Mouse (Mus musculus) cerebellum, adult 11 months (tissue): ENCODE measurements around the gene Ugt1a6a.
"Not testable (repeated sequence)": the region's sequence is repeated elsewhere in the genome, so short reads cannot be mapped to it uniquely, and the experiment has no call there.

ENCODE experiments used
- DNase-seq: peaks from one replicate; pipeline ENCODE4 v3.0.0; 2022

Gene Ugt1a6a

GRCm38 (mm10) chr1:88135229-88135904, 758 bp downstream of the Ugt1a6a start:
- not testable (repeated sequence) for DNase-seq

- no peak for DNase-seq
Measured at GRCm38 (mm10) chr1:88136646-88137045, 2.0 kb downstream of the Ugt1a6a start.

GRCm38 (mm10) chr1:88137264-88137663, 2.7 kb downstream of the Ugt1a6a start:
- DNase-seq = no peak

GRCm38 (mm10) chr1:88138145-88138544, 3.5 kb downstream of the Ugt1a6a start:
- no peak for DNase-seq

- DNase-seq = not testable (repeated sequence)
Measured at GRCm38 (mm10) chr1:88140492-88140891, 5.9 kb downstream of the Ugt1a6a start.

- peak; percentile 25 for DNase-seq
Measured at GRCm38 (mm10) chr1:88143966-88144675, 9.5 kb downstream of the Ugt1a6a start.

- DNase-seq = not testable (repeated sequence)
Measured at GRCm38 (mm10) chr1:88145278-88145677, 10.7 kb downstream of the Ugt1a6a start.

- not testable (repeated sequence) for DNase-seq
Measured at GRCm38 (mm10) chr1:88150133-88150532, 15.5 kb downstream of the Ugt1a6a start.

- DNase-seq = no peak
Measured at GRCm38 (mm10) chr1:88158430-88158829, 23.8 kb downstream of the Ugt1a6a start.

- DNase-seq = no peak
Measured at GRCm38 (mm10) chr1:88165711-88166110, 31.1 kb downstream of the Ugt1a6a start, which contains the start of gene Ugt1a5. Gene Ugt1a5, plus strand, starts transcription at chr1:88166012.

GRCm38 (mm10) chr1:88172190-88172589, 37.6 kb downstream of the Ugt1a6a start:
- DNase-seq = not testable (repeated sequence)

- DNase-seq = no peak
Measured at GRCm38 (mm10) chr1:88179657-88180056, 45.0 kb downstream of the Ugt1a6a start.

GRCm38 (mm10) chr1:88186325-88186935, 51.8 kb downstream of the Ugt1a6a start:
- DNase-seq = no peak

- no peak for DNase-seq
Measured at GRCm38 (mm10) chr1:88192136-88192535, 57.5 kb downstream of the Ugt1a6a start.

GRCm38 (mm10) chr1:88195687-88196086, 61.1 kb downstream of the Ugt1a6a start:
- DNase-seq = no peak

GRCm38 (mm10) chr1:88197443-88197842, 62.8 kb downstream of the Ugt1a6a start:
- no peak for DNase-seq

- peak; percentile 38 for DNase-seq
Measured at GRCm38 (mm10) chr1:88199996-88200395, 65.4 kb downstream of the Ugt1a6a start.

GRCm38 (mm10) chr1:88200456-88200855, 65.8 kb downstream of the Ugt1a6a start, which contains the start of gene Ugt1a2:
Gene Ugt1a2, plus strand, starts transcription at chr1:88200601.
- no peak for DNase-seq

GRCm38 (mm10) chr1:88205294-88205922, 70.8 kb downstream of the Ugt1a6a start, which contains the start of gene Dnajb3:
Gene Dnajb3, minus strand, starts transcription at chr1:88205782.
- peak; percentile 85 for DNase-seq

GRCm38 (mm10) chr1:88206843-88207479, 72.4 kb downstream of the Ugt1a6a start:
- DNase-seq = no peak

GRCm38 (mm10) chr1:88211812-88212211, 77.2 kb downstream of the Ugt1a6a start, which contains the start of gene Ugt1a1:
Gene Ugt1a1, plus strand, starts transcription at chr1:88211959.
- DNase-seq = no peak

- DNase-seq = no peak
Measured at GRCm38 (mm10) chr1:88212341-88213045, 77.9 kb downstream of the Ugt1a6a start.
